Mouse (Mus musculus): ENCODE measurements around the gene Cldn15. TPM values are rescaled to one million over a fixed set of nuclear protein-coding genes. Genes with fewer than 3 reads are reported as not detected.
A peak's percentile ranks its signal among the peaks of the same experiment; 100 is the strongest.

The Cldn15 gene
- polyA plus RNA-seq (2015; fragmentation: Nextera tagmentation; extraction: Ambion mirVana), result 0.10 and 0.28 TPM in 2 replicates

- ATAC-seq (replicated peaks), result no peak
- H3K36me3 ChIP-seq, result peaks cover 33% of the 10 kb centered on the region
- H3K27me3 ChIP-seq, result no peaks in the 10 kb centered on the region
- no peaks in the 10 kb centered on the region for H3K9me3 ChIP-seq
- no peak within 1 kb of the TSS for H3K4me2 ChIP-seq (replicated peaks)
- WGBS, result 76% methylated on average over 6 of the region's 6 CpGs
- no peak within 1 kb of the TSS for H3K27ac ChIP-seq (replicated peaks)
- no peak within 1 kb of the TSS for H3K9ac ChIP-seq (replicated peaks)
- H3K4me3 ChIP-seq, result no peak within 1 kb of the TSS
- H3K4me1 ChIP-seq, result peaks cover 14% of the 10 kb centered on the region
Measured at GRCm38 (mm10) chr5:136966331-136966730, at the start of gene Cldn15. Gene Cldn15 (plus strand): TSS chr5:136966616.

GRCm38 (mm10) chr5:136917613-136918242 lies 48.7 kb upstream of the Cldn15 start:
- H3K9me3 ChIP-seq, result no peaks in the 10 kb centered on the region
- ATAC-seq (replicated peaks), result no peak
- H3K4me1 ChIP-seq, result peaks cover 6% of the 10 kb centered on the region
- WGBS, result 92% methylated on average over 8 of the region's 8 CpGs
- H3K4me3 ChIP-seq, result no peak overlapping the region
- H3K36me3 ChIP-seq, result peaks cover 12% of the 10 kb centered on the region
- no peak overlapping the region for H3K4me2 ChIP-seq (replicated peaks)
- no peaks in the 10 kb centered on the region for H3K27me3 ChIP-seq
- H3K9ac ChIP-seq (replicated peaks), result no peak overlapping the region
- no peak overlapping the region for H3K27ac ChIP-seq (replicated peaks)

DNA sequence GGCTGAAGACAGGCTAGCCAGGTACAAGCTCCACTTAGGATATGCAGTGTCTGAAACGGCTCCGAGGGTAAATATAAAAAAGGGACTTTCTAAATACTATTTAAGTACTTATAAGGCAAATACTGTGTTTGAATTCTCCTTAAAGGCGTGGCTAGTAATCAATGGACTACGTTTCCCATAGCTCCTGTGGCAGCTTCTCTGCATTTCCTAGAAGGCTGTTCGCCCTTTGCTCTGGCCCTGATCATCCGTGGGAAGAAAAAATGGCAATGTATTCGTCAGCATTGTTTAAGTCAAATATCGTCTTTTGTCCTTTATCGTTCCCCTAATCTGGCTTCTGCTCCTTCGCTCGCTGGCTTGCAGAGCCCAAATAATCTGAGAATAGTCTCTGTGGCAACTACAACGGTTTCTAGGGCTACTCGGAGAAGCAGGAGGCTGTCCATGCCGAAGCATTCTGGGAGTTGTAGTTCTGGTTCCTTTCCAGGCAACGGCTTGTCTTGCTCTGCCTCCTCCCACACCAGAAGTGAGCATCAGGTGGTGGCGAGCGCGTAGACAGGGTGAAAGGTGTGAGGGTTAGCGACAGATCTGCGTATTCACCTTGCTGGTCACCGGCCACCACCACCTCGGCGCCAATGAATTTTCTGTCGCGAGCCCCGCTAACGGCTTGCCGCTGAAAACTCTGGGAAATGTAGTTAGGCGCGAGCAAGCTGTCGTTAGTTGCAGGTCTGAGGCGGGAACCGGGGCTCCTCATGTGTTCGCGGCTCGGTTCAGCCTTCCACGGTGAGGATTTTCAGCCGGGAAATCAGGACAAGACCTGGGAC lies 47.6 kb upstream of the Cldn15 start:
- Histone ChIP-seq H3K27me3 (no peaks in the 10 kb centered on the region), H3K27ac (replicated peaks) (peak overlapping the region; percentile 73), H3K4me3 (peak overlapping the region; percentile 70), H3K9ac (replicated peaks) (peak overlapping the region; percentile 66), H3K4me2 (replicated peaks) (peak overlapping the region; percentile 72), H3K36me3 (0 out of 2 replicates have a peak, but pooled peaks cover 1% of the 10 kb centered on the region), H3K4me1 (peaks cover 6% of the 10 kb centered on the region), H3K9me3 (no peaks in the 10 kb centered on the region)
- 2% methylated on average over 38 of the region's 38 CpGs for WGBS
- peak; percentile 86 for ATAC-seq (replicated peaks)

GRCm38 (mm10) chr5:136919546-136920301 lies 46.7 kb upstream of the Cldn15 start:
- WGBS, result 18% methylated on average over 17 of the region's 18 CpGs
- peak; percentile 12; the same call in 1 of the 2 replicates for ATAC-seq (replicated peaks)
- Histone ChIP-seq H3K27me3 (no peaks in the 10 kb centered on the region), H3K27ac (replicated peaks) (no peak overlapping the region), H3K36me3 (no peaks in the 10 kb centered on the region), H3K4me3 (peak overlapping the region; percentile 70), H3K9me3 (no peaks in the 10 kb centered on the region), H3K9ac (replicated peaks) (peak overlapping the region; percentile 66), H3K4me2 (replicated peaks) (peak overlapping the region; percentile 72), H3K4me1 (peaks cover 6% of the 10 kb centered on the region)

DNA sequence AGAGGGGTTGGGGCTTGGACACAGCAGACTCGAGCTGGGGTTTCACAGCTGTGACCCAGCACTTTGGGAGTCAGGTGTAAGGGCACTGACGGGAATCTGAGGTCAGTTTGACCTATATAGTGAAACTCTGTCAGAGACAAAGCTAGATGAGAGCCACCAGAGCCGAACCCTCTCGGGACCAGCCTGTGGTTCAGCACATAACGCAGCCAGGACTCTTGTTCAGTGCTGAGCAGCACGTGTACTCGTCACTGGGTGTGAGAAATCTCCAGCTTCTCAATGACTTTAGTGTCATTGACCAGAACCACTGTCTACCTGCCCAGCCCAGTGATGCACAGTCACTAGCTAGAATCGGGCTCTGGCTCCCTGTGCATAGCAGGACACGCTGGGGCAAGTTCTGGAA lies 43.6 kb upstream of the Cldn15 start:
- Histone ChIP-seq H3K27ac (replicated peaks) (no peak overlapping the region), H3K4me2 (replicated peaks) (no peak overlapping the region), H3K36me3 (no peaks in the 10 kb centered on the region), H3K9me3 (no peaks in the 10 kb centered on the region), H3K27me3 (no peaks in the 10 kb centered on the region), H3K4me1 (peaks cover 6% of the 10 kb centered on the region), H3K9ac (replicated peaks) (no peak overlapping the region), H3K4me3 (no peak overlapping the region)
- WGBS, result 86% methylated on average over 9 of the region's 9 CpGs
- no peak for ATAC-seq (replicated peaks)

DNA sequence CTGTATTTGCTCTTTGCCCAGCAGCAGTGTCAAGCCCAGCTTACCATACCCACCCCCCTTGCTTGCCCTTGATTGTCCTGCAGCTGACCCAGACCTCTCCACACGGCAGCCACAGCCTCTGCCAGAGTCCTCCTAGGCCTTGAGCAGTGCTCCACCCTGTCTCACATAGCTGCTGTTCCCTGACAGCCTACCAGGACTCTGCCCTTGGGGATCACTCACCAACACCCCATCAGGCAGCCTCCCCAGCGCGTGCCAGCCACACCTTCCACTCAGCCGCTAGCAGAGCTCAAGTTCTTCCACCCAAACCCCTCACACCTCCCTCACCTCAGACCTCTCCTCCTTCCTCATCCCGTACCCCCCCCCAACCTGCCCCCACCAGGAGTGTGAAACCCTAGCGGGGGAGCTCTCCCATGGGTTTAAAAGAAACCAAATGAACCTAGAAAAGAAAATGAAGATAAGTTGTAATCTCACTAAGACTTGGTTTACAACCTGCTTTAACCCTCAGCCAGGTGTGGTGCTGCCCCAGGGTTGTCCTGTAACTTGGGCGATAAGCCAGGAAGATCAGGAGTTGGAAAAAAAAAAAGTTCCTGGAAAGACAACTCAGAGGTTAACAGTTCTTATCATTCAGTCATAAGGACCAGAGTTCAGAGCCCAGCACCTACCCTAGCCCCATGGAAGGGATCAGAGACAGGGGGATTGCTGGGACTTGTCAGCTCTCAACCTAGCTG lies 42.5 kb upstream of the Cldn15 start:
- H3K4me2 ChIP-seq (replicated peaks), result no peak overlapping the region
- ATAC-seq (replicated peaks), result no peak

DNA sequence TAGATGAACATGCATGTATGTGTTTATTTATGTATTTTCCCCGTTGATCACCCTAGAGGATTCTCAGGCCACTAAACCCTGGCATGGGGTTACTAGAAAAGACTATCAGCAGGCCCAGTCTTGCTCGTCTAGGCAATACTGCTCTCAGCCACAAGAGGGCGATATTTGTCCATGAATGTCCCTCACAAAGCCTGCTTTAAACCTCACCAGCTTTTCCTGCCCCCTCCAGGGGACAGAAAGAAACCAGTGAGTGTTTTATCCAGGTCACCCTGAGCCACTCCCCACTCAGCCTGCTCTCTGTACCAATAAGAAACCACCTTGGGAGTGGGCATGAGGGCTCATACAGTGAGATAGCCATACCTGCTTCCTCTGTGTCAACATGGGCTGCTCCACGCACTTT lies 37.3 kb upstream of the Cldn15 start:
- no peaks in the 10 kb centered on the region for H3K4me1 ChIP-seq
- H3K4me2 ChIP-seq (replicated peaks), result no peak overlapping the region
- peak overlapping the region; percentile 30 for H3K9ac ChIP-seq (replicated peaks)
- H3K27me3 ChIP-seq, result no peaks in the 10 kb centered on the region
- 18% methylated on average over 4 of the region's 4 CpGs for WGBS
- ATAC-seq (replicated peaks), result peak; percentile 79
- H3K4me3 ChIP-seq, result no peak overlapping the region
- H3K36me3 ChIP-seq, result no peaks in the 10 kb centered on the region
- no peaks in the 10 kb centered on the region for H3K9me3 ChIP-seq
- peak overlapping the region; percentile 39; the same call in 1 of the 2 replicates for H3K27ac ChIP-seq (replicated peaks)

More for the DNA sequence above, 42.5 kb upstream of the Cldn15 start:
- Histone ChIP-seq H3K4me1 (peaks cover 6% of the 10 kb centered on the region), H3K9me3 (no peaks in the 10 kb centered on the region), H3K4me3 (no peak overlapping the region), H3K9ac (replicated peaks) (no peak overlapping the region), H3K27ac (replicated peaks) (no peak overlapping the region), H3K36me3 (no peaks in the 10 kb centered on the region), H3K27me3 (no peaks in the 10 kb centered on the region)
- 83% methylated on average over 7 of the region's 7 CpGs for WGBS

- no peak overlapping the region for H3K27ac ChIP-seq (replicated peaks)
- no peak for ATAC-seq (replicated peaks)
- H3K36me3 ChIP-seq, result no peaks in the 10 kb centered on the region
- WGBS, result 89% methylated on average over 14 of the region's 14 CpGs
- no peak overlapping the region for H3K4me2 ChIP-seq (replicated peaks)
- no peak overlapping the region for H3K4me3 ChIP-seq
- no peaks in the 10 kb centered on the region for H3K9me3 ChIP-seq
- no peak overlapping the region for H3K9ac ChIP-seq (replicated peaks)
- no peaks in the 10 kb centered on the region for H3K4me1 ChIP-seq
- no peaks in the 10 kb centered on the region for H3K27me3 ChIP-seq
Measured at GRCm38 (mm10) chr5:136931896-136932295, 34.5 kb upstream of the Cldn15 start.

DNA sequence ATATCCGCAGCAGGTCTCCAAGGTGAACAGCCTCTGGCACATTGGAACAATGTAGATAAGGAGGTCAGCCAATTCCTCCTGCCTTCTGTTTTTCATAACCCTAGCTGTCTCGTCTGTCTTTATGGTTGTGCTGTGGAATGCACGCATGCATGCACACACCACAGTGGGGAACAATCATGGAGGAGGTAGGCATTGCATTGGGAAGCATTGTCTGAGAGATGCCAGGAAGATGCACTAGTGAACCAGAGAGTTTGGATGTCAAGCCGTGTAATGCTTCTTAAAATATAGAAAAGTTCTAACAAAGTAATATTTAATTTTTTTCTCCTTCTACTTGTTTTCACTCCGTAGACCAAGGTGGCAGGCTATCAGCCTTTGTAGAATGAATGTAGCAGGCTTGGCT lies 33.5 kb upstream of the Cldn15 start:
- Histone ChIP-seq H3K27ac (replicated peaks) (no peak overlapping the region), H3K9ac (replicated peaks) (no peak overlapping the region), H3K27me3 (no peaks in the 10 kb centered on the region), H3K4me1 (no peaks in the 10 kb centered on the region), H3K36me3 (no peaks in the 10 kb centered on the region), H3K9me3 (no peaks in the 10 kb centered on the region), H3K4me3 (no peak overlapping the region), H3K4me2 (replicated peaks) (no peak overlapping the region)
- WGBS, result 82% methylated on average over 5 of the region's 5 CpGs
- no peak for ATAC-seq (replicated peaks)

DNA sequence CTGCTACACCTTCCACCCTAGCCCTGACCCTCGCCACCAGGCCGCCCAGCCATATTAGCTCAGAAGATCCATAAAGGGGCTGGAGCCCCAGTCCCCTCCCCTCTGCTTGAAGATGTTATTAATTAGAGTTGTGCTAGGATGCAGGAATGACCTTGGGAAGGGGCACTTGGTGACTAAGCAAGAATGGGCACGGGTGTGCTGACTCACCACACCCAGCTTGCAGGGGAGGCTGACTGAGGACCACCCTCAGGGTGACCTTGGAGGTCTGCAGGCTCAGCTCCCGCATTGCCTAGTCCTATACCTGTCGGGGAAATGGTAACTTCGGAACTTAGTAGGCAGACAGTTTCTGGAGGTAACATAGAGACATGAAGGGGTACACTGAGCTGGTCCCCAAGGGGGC lies 32.5 kb upstream of the Cldn15 start:
- 91% methylated on average over 6 of the region's 6 CpGs for WGBS
- Histone ChIP-seq H3K9ac (replicated peaks) (no peak overlapping the region), H3K27me3 (no peaks in the 10 kb centered on the region), H3K9me3 (no peaks in the 10 kb centered on the region), H3K4me1 (no peaks in the 10 kb centered on the region), H3K27ac (replicated peaks) (no peak overlapping the region), H3K36me3 (no peaks in the 10 kb centered on the region), H3K4me3 (no peak overlapping the region), H3K4me2 (replicated peaks) (no peak overlapping the region)
- ATAC-seq (replicated peaks), result no peak

DNA sequence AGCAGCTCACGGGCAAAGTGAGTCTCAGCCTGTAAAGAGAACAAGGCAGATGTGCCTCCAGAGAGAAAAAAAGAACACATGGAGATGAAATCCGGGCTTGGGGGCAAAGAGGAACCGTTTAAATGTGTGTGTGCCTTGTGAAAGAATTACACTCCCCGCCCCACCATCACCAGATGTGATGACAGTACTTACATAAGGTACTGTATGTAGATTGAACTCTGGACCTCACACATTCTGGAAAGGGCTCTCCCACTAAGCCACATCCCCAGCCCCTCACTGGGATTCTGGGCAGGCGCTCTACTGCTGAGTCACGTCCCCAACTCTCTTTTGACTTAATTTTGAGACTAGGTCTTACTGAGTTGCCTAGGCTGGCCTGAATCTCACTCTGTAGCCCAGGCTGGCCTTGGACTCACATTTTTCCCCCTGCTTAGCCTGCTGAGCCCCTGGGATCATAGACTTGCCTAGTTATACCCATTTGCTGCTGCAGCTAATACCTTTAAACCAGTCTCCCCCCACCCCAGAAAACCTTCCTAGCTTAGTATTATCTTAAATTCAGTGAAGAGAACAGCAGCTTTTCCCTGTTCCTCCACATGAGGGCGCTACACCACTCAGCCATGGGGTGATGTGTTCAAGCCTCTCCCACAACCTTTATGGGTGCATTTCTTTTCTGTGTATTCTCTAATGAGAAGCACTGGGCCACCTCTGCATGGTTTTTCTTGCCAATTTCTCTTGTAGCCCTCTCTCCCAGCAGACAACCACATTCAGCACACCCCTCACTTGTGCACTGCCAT lies 30.3 kb upstream of the Cldn15 start:
- WGBS, result 71% methylated on average over 7 of the region's 7 CpGs
- Histone ChIP-seq H3K27ac (replicated peaks) (no peak overlapping the region), H3K36me3 (no peaks in the 10 kb centered on the region), H3K4me2 (replicated peaks) (no peak overlapping the region), H3K9me3 (no peaks in the 10 kb centered on the region), H3K4me3 (no peak overlapping the region), H3K9ac (replicated peaks) (no peak overlapping the region), H3K27me3 (no peaks in the 10 kb centered on the region), H3K4me1 (no peaks in the 10 kb centered on the region)
- ATAC-seq (replicated peaks), result no peak
